ENCODE assay signal across 9 mouse cellular contexts in the genomic region with DNA sequence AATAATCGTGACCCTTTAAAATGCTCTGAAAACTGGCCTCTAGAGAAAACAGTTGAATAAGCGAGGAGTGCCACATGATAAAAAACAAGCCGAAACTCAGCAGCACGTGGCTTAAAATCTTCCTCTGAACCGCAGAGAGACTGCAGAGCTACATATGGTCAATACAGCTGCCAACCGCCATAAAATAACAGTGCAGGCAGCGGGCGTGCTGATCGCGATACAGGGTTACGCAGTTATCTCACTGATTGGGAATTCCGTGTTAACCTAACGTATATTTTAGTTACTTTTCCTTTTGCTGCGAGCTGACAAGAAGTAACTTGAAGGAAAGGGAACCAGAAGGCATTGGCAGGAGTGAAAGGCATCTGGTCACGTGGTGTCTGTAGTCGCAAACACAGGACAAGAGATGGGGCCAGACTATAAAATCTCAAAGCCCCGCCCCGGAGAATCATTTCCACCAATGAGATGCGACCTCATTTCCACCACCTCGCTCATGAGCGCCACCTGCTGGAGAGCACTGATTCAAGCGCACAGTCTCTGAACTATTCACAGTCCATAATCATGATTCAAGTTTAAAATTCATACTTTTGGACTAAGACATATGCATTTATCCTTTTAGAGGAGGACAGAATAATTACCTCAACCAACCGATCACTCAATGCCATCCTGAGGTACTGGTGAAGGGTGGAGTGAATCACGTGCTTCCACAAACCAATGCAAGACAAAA.
DNase-seq lines count a peak whose midpoint lies in the region; ATAC-seq and TF ChIP-seq lines count a peak whose summit lies in the region.
"Had no signal": no experiment of that assay in that cellular context is flagged by ENCODE, and none has a peak within 500 bp of the region (broad histone marks: within the 10 kb centered on the region; RNA-seq: fewer than 3 reads in every experiment).

No protein-coding gene starts in this region.

- H3K9ac ChIP-seq in forebrain, embryonic 15.5 days (replicated peaks) = no peak overlapping the region
- no peak overlapping the region for H3K9ac ChIP-seq in forebrain, embryonic 12.5 days
- no peak overlapping the region for H3K9ac ChIP-seq in midbrain, postnatal 0 days (replicated peaks; ENCODE audit: low read length, poor library complexity, severe bottlenecking)
- H3K9ac ChIP-seq: limb, embryonic 13.5 days had no signal

- H3K4me3 ChIP-seq in forebrain, embryonic 15.5 days = no peak overlapping the region
- no peak overlapping the region for H3K4me3 ChIP-seq in forebrain, embryonic 12.5 days (replicated peaks)
- no peak overlapping the region for H3K4me3 ChIP-seq in midbrain, postnatal 0 days (ENCODE audit: low read depth, low read length)
- no peak overlapping the region for H3K4me3 ChIP-seq in midbrain, embryonic 10.5 days
- H3K4me3 ChIP-seq: limb, embryonic 13.5 days had no signal

- H3K27ac ChIP-seq in forebrain, embryonic 15.5 days (replicated peaks) = 0 out of 2 replicates have a peak overlapping the region, but pooled peaks have one; percentile 25
- H3K27ac ChIP-seq in forebrain, embryonic 12.5 days = no peak overlapping the region
- H3K27ac ChIP-seq in midbrain, postnatal 0 days (ENCODE audit: low read depth, low read length) = no peak overlapping the region
- no peak overlapping the region for H3K27ac ChIP-seq in midbrain, embryonic 10.5 days (replicated peaks)
- H3K27ac ChIP-seq: limb, embryonic 13.5 days had no signal

- no peak; the same call in 1 of the 2 replicates for ATAC-seq in forebrain, embryonic 15.5 days (replicated peaks)
- no peak for ATAC-seq in forebrain, embryonic 12.5 days (ENCODE audit: low FRiP score)
- no peak for ATAC-seq in midbrain, postnatal 0 days (ENCODE audit: low FRiP score)

- no peaks in the 10 kb centered on the region for H3K36me3 ChIP-seq in forebrain, embryonic 15.5 days
- H3K36me3 ChIP-seq in forebrain, embryonic 12.5 days (replicated peaks) = no peaks in the 10 kb centered on the region
- no peaks in the 10 kb centered on the region for H3K36me3 ChIP-seq in midbrain, postnatal 0 days (ENCODE audit: insufficient read depth, low read length)
- no peaks in the 10 kb centered on the region for H3K36me3 ChIP-seq in midbrain, embryonic 10.5 days
- H3K36me3 ChIP-seq: limb, embryonic 13.5 days had no signal

- no peak overlapping the region; the same call in 1 of the 2 replicates for H3K4me2 ChIP-seq in forebrain, embryonic 15.5 days (replicated peaks)
- no peak overlapping the region for H3K4me2 ChIP-seq in forebrain, embryonic 12.5 days
- H3K4me2 ChIP-seq in midbrain, postnatal 0 days (ENCODE audit: low read depth, low read length, poor library complexity, severe bottlenecking) = no peak overlapping the region
- H3K4me2 ChIP-seq: limb, embryonic 13.5 days had no signal

- TF ChIP-seq CTCF in midbrain, postnatal 0 days (IDR thresholded peaks at IDR 0.05) = peak; percentile 55

- H3K27me3 ChIP-seq in forebrain, embryonic 15.5 days = no peaks in the 10 kb centered on the region
- H3K27me3 ChIP-seq in forebrain, embryonic 12.5 days = no peaks in the 10 kb centered on the region
- H3K27me3 ChIP-seq in midbrain, postnatal 0 days (ENCODE audit: insufficient read depth, low read length) = no peaks in the 10 kb centered on the region
- no peaks in the 10 kb centered on the region for H3K27me3 ChIP-seq in midbrain, embryonic 10.5 days (ENCODE audit: low read depth, poor library complexity, severe bottlenecking)
- H3K27me3 ChIP-seq: limb, embryonic 13.5 days had no signal

- H3K4me1 ChIP-seq in forebrain, embryonic 15.5 days = peaks cover 11% of the 10 kb centered on the region; the same call in 1 of the 2 replicates
- no peaks in the 10 kb centered on the region for H3K4me1 ChIP-seq in forebrain, embryonic 12.5 days
- no peaks in the 10 kb centered on the region for H3K4me1 ChIP-seq in midbrain, postnatal 0 days (ENCODE audit: insufficient read depth, low read length)
- H3K4me1 ChIP-seq in midbrain, embryonic 10.5 days = 0 out of 2 replicates have a peak, but pooled peaks cover 3% of the 10 kb centered on the region

- no peaks in the 10 kb centered on the region for H3K9me3 ChIP-seq in forebrain, embryonic 15.5 days
- H3K9me3 ChIP-seq in forebrain, embryonic 12.5 days = no peaks in the 10 kb centered on the region
- no peaks in the 10 kb centered on the region for H3K9me3 ChIP-seq in midbrain, postnatal 0 days (ENCODE audit: low read length)
- H3K9me3 ChIP-seq in midbrain, embryonic 10.5 days (replicated peaks) = no peaks in the 10 kb centered on the region
- H3K9me3 ChIP-seq: limb, embryonic 13.5 days had no signal

- no peak for DNase-seq in midbrain, postnatal 0 days (ENCODE audit: low spot score)
- no peak for DNase-seq in midbrain, embryonic 10.5 days (ENCODE audit: low spot score)
- peak; percentile 36 to 47 for DNase-seq in cerebellum, postnatal 36 days
- peak; percentile 24 for DNase-seq in lung, postnatal 14 days
- peak; percentile 36 to 43 for DNase-seq in thymus, postnatal 36 days
- DNase-seq in urinary bladder, postnatal 10 days (ENCODE audit: low spot score) = no peak

- WGBS in forebrain, embryonic 15.5 days = 80% methylated on average over 24 of the region's 24 CpGs
- WGBS in forebrain, embryonic 12.5 days = 92% methylated on average over 24 of the region's 24 CpGs
- 92% methylated on average over 24 of the region's 24 CpGs for WGBS in midbrain, postnatal 0 days
- 94% methylated on average over 24 of the region's 24 CpGs for WGBS in midbrain, embryonic 10.5 days

Comparison
In these comparisons a context has a peak if more than half of its experiments do, and no peak if none do; other contexts are left out.
1. DNase-seq: peak in cerebellum, postnatal 36 days (2 of 2), lung, postnatal 14 days (single experiment) and thymus, postnatal 36 days (2 of 2); none in midbrain, postnatal 0 days (single experiment), midbrain, embryonic 10.5 days (single experiment) and urinary bladder, postnatal 10 days (single experiment).